Mouse (Mus musculus) heart, adult 18-20 months (tissue): ENCODE results near the gene Tspan5. TPM values are rescaled to one million over a fixed set of nuclear protein-coding genes. Genes with fewer than 3 reads are reported as not detected.

Source experiments
- DNase-seq, 2 experiments: peaks; one replicate each; pipeline ENCODE4 v3.0.0; 2021 to 2022; ENCODE audit warnings: mixed read lengths in 1 of 2
- total RNA-seq, 2 experiments: library from RNA; stranded (reverse); gene quantifications; 2 replicates each; pipeline ENCODE4 v1.2.3; 2021

Tspan5 gene
- total RNA-seq, 2 experiments from 2014 or later, result 6.4 to 6.9 TPM

DNA sequence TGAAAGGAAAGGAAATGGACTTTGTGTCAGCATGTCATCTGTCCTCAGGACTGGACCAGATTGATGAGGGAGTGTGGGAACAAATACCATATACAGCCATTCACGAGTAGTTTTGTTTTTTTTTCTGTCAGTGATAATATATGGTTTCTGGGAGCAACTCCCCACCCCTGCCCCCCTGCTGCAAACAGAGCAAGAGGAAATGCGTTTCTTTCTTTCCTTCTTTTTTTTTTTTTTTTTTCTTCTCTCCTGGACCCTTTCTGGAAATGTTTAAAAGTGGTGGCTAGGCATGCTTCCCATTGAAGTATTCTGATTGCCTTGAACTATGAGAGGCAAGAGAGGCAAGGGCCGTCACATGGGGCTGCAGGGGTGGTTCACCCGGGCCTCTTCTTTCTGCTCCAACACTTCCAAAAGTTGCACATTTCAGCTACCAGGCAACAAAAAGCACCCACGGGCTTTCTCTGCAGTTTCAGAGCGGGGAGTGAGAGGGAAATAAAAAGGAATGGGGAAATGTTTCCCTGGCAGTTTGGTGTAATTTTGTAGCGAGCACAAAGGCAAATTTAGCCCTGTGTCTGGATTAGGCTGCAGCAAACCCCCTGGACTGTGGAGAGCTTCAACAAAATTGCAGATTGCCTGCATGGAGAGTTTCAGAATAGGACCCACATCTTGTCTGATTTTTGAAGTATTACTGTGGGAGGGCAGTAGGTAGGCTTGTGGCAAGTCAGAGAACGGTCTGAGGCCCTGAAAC is 2.2 kb downstream of the Tspan5 start:
- no peak for DNase-seq

DNA sequence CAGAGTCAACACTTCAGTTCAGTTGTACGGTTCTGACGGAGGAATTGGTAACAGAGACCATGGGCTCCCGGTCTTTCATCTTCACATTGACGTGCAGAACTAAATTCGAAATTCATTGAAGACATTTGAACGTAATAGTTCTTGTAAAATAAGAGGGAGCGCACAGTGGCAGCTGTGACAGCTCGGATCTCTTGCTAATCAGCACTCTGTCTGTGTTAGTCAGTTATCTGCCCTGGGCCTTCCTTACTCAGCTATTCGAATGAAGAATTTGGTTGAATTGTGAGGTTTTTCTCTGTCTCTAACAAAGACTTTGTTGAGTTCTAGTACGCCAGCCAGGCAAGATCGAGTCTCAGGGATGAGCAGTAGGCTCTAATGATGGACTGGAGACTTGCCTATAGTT is 3.1 kb downstream of the Tspan5 start:
- no peak for DNase-seq

DNA sequence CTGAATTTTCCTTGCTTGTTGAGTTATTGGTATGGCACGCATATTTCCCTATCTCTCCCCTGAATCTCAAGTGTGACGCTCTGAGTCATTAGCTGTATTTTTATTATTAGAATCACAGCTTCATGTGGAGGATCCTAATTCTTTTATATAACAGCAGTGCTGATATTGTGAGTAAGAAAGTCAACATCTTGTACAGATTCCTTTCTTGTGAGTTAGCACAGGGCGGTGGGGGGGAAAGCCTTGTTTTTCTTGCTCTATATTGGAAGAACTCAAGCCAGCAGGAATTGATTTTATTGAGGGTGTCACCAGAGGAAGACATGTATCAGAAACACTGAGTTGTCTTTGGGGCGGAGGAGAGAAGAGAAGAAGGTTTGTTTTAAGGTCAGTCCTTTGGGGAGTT is 3.6 kb downstream of the Tspan5 start:
- DNase-seq, result no peak

DNA sequence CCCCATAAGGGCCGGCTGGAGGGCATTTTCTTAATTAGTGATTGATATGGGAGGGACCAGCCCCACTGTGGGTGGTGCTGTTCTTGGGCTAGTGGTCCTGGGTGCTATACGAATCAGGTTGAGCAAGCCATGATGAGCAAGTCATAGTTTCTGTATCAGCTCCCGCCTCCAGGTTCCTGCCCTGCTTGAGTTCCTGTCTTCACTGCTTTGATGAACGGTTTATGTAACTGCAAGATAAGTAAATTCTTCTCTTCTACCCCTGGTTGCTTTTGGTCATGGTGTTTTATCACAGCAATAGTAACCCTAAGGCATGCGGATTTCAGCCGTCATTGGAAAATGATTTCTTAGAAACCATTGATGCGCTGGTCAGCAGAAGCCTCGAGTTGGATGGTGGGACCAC is 4.6 kb downstream of the Tspan5 start:
- no peak for DNase-seq

DNA sequence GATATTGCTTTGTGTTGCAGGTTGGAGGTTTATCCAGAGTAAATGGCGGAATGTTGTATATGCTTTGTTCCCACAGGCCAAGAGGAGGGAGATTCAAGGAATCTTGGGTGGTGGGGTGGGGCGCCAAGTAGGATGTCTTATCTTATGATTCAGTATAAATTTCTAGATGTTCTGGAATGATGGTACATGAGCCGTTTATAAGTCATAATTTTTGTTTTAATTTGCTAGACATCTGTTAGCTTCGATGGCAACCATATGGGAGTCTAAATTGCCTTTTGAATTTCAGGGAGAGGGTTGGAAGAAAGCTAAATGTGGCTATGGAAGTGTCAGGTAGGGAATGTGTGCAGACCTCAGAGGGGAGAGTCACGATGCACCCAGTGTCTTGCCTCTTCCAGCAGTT is 5.0 kb downstream of the Tspan5 start:
- no peak for DNase-seq

DNA sequence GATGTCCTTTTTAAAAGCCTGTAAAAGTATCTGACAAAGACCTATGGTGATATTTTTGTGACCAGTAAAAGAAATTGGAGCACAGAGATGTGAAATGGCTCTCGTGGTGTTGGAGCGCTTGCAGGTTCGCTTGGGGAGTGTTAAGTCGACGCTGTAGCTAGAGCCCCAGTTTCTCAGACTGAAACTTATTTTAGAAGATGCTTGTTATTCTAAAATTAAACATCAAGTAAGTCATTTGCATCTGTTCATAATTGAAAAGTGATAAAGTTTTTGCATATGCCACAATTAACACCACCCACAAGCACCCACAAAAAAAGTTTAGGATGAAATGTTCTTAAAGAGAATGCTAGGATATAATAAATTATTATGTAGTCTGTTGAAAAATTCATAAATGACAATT is 6.0 kb downstream of the Tspan5 start:
- DNase-seq, result no peak

DNA sequence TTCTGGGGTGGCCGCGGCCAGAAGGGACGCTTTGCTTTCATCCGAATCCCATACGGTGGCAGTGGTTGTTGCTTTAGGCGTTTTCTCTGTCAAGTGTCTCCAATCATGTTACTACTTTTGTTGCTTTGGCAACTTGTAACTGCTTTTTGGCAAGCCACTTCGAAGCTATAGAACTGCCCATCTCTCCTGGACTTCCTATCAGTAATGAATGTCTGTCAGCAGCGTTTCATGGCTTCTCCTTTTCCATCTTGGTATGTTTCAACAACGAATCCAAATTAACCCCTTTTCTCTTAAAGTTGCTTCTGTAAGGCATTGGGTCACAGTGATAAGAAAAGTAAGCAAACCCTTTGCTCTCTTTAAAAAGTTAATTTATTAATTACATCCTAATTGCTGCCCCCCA is 7.7 kb downstream of the Tspan5 start:
- DNase-seq, result no peak

DNA sequence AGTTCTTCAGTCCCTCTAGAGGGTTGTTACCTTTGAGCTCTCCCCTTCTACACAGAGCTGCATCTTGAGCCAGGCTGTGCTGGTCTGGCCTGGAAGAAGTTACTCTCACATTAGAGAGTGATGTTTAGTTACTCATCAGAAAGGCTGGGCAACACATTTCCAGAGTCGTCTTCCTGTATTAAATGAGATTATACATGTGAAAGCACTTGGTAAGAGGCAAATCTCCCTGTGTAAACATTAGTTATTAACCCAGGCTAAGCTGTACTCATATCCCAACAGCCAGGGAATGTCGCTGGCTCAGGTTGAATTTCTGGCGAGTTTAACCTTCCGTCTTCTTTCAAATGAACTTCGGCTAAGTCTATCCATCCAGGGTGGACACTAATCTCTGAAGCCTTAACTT is 9.3 kb downstream of the Tspan5 start:
- no peak for DNase-seq

DNA sequence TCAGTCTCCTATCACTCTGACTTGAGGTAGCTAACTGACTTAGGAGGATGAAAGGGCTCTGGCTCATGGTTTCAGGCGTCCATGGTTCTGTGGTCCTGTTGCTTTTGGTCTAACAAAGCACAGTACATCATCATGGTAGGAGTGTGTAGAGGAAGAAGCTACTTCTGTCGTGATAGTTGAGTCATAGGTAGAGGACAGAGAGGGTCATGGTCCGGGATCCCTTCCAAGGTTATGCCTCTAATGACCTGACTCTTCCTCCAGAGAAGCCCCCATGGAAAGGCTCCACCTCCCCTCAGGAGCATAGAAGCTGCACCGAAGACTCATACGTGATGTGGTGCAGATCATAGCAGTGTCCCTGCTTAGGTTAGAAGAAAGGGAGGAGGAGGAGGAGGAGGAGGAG is 10.1 kb downstream of the Tspan5 start:
- DNase-seq, result no peak

DNA sequence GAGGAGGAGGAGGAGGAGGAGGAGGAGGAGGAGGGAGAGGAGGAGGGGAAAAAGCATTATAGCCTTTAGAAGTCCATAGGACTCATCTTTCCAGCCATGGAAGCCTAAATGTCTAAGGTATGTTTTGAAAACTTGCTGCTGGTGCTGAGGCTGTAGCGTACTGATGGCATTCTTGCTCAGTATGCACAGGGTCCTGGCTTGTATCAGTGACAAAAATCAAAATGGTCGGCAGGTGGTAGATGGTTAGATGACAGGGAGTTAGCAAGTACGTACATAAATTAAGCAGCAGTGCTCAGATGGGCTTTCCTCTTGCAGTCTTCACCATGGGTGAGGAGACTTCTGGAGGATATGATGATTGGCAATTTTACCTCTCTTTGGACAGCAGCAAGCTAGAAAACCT is 10.8 kb downstream of the Tspan5 start:
- DNase-seq, result no peak

DNA sequence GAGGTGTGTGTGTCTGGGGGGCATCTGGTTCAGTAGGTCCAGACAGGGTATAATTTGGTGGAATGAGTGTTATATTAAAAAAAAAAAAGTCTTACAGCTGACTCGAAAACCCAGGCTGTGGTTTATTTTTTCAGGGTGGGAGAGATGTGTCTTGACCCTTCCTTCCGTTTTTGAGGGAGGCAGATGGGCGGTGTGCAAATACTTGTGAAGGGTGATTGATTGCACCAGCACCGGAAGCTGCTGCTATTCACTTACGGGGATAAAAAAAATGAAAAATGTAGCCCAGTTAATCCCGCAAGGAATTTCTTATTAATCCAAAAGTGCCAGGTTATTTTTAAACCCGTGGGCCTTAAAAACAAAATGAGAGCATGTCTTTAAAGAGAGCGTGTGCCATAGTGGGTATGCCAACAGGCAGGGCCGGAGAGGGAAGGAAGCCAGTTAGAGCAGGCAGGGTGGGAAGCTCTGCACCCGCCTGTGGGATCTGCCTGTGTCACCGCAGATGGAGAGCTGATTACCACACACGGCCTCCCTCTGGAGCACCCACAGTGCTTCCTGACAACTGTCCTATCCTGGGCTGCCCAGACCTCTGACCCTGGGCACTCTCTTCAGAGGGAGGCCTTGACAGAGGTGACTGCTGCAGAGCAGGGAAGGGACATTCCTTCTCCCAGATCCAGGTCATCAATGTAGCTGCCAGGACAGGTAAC is 11.3 kb downstream of the Tspan5 start:
- no peak for DNase-seq

DNA sequence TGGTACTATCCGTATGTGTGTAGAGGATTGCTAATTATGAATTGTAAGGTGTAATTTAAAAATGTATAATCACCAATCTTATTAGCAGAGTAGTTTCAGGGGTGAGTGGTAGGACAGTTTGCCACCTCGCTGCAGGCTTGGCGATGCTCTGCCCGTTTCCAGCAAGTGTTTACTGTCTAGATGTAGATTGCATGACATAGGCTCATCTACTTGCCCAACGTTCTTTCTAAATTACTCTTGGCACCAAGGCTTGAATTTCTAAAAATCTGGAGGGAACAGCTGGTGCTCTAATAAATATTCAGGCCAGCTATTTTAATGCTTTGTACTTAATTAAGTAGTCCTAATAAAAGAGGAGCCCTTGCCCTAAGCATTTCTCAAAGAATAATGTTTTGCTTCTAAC is 12.3 kb downstream of the Tspan5 start:
- no peak for DNase-seq

DNA sequence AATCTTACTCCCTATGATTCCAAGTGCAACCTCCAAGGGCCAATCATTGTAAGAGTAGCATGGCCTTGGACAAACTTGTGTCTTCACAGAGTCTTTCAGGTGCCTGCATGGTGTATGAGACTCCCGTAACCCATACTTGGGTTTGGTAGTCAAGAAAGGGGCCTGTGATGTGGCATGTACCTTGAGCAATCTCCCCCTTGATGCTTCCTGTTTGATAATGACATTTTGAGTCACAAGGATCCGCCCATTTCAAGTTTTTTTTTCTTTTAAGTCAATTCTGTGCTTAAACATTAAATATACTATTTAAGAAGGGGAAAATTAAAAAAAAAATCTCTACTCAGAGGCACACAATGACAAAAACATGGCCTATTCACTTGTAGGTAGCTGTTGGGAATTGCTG is 15.3 kb downstream of the Tspan5 start:
- no peak for DNase-seq

DNA sequence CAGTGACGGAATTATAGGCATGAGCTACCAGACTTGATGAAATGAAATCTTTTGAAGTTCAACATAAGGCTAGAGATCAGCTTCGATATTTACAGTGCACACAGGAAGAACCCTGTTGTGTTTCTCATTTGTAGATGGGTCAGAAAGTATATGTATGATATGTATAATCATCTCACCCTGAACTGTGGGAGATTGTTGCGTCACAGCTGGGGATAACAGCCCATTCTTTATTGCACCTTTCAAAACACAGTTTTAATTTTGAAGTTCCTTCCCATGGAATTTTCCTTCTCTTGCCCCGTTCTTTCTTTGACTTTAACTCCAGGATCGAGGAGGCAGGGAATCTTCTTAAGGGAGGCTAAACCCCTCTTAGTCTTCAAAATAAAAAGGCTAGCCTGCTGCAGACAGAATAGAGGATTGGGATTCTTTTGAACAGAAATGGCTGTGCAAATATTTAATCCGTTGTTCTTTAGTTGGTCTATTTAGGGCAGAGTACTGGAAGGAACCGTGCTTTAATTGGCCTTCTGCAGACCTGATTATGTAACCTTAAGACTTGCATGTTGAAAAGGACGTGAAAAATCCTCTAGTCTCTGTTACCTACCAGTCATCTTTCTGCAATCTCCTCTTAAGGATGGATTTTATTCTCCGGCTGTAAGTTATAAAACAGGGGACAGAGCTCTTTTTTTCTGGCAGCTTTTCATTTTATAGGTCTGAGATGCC is 18.1 kb downstream of the Tspan5 start:
- DNase-seq, result no peak

DNA sequence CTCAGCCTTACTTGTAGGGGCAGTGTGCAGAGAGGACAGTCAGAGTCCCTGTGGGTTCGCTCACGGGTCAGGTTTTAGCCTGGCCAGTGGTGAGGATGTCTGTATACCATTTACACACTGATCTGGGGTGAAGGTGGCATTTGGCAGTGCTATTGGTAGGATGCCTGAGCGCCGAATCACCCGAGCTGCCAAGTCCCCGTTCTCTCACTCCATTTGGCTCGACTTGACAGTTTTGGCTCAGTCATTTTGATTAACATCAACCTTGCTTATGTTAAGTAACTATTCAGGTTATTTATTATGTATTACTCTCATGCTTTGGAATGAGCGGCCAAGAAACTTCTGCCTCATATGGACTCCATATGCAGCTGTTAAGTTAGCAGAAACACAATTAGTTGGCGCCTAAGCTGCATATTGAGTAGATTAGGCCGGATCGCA is 18.7 kb downstream of the Tspan5 start:
- DNase-seq, result no peak

DNA sequence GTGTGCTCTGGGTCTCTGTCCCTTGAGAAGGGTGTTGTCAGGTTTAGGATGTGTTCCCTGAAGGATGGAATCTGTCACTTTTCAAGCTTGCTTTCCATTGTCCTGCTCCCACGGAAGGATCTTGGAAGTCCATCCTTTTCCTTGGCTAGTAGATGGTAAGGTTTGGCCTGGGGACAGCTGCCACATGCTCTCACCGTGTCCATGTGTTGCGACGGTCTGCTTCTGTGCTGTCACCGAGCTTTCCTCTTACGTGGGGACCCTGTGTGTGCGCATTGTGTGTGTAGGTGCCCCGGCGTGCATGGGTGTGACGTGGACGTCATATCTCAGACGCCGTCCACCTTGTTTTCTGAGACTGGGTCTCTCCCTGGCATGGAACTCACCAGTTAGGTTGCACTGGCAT is 19.5 kb downstream of the Tspan5 start:
- no peak for DNase-seq

DNA sequence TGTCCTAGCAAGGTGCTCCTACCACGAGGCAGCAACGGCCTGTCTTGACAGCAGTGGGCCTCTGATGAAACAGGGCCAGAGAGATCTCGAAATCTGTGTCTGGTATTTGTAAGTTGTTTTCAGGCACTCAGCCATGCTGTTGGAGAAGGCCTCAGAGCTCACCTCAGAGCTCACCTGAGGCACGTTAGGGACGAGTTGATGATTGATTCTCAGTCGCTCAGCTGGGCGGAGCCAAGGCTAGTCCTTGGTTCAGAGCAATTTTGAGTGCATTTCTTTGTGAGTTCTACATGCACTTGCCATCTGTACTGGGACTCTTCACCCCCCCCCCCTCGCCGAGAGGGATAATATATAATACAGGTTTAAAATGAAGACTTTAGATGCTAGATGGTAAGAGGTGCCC is 21.9 kb downstream of the Tspan5 start:
- no peak for DNase-seq

DNA sequence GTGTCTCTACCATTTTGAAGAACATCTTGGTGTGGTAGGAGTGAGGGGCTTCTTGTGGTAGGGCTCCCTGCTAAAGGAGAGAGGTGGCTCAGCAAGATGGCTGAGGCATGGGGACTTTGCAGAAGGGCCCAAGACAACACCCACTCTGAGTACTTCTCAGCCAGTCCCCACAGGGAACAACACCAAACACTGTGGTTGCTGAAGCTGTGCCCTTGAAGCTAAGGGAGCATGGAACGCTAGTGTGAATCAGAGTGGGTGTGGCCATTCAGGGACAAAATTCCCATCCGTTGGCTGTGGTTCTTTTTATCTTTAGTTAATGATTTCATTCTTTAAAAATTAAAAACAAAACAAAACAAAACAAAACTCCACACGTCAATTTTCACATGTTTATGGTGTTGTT is 22.8 kb downstream of the Tspan5 start:
- no peak for DNase-seq

DNA sequence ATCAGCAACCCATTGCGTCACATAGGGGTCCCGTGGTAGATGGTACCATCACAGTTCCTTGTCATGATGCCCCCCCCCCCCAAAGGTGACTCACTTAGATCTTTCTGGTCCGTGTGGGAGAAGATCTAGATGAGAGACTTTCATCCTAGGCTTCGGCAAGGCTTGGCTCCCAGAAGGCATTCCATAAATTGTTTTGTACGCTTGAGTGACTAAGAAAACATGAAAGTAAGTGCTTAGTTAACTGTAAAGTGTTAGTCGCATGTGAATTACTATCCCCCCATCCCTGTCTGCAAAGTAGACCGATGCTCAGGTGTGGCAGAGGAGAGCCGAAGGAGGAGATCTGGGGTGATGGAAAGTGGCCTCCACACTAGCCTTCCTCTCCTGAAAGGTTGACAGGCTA is 25.0 kb downstream of the Tspan5 start:
- DNase-seq, result no peak

DNA sequence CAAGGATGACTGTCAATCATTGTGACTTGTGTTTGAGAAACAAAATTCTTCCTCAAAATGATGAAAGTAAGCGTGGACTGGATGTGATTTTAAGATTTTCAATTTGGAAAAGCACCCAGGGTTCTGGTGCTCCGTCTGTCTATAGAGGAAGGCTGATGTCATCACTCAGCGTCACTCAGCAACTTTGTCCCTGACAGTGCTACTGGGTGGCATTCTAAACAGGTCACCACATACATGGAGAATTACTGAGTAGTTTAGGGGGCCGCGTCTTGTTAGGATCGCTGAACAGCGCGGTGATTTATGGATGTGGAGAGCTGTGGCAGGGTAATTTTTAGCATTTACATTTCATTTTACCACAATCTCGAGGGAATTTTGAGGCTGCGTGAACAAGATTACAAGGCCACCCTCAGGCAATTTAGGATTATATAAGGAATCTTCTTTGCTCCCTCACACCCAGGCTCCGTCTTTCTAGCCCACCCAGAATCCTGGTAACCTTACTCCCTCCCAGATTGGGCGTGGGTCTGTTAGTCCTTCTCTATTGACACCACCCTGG is 26.6 kb downstream of the Tspan5 start:
- no peak for DNase-seq

DNA sequence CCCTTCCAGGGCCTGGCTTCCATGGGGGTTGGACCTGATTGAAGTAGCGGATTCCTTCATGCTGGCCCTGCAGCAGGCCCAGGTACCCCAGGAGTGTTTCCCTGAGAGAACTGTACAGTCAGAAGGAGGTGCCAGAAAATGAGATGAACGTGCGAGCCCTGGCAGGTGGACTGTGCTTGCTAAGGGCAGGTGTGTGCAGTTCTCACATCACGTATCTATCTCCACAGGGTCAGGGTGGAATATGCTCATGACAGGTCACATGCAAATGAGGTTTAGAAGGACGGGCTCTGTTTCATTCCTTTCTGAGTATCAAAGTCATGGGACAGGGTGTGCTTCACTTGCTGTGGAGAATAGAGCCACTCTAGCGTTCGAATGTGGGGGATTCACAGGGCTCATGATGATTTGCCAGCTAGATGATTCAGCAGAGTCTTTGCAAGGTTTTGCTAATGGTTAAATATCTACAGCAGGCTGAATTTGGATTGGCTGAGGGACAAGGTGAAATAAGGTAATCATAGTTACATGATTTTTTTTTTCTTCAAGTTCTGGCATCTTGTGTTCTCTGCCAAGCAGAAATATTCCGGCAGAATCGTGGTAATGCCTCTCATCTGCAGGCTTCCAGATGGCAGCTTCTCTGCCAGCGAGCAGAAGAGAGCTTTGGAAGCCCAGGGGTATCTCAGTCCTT is 28.8 kb downstream of the Tspan5 start:
- no peak for DNase-seq

DNA sequence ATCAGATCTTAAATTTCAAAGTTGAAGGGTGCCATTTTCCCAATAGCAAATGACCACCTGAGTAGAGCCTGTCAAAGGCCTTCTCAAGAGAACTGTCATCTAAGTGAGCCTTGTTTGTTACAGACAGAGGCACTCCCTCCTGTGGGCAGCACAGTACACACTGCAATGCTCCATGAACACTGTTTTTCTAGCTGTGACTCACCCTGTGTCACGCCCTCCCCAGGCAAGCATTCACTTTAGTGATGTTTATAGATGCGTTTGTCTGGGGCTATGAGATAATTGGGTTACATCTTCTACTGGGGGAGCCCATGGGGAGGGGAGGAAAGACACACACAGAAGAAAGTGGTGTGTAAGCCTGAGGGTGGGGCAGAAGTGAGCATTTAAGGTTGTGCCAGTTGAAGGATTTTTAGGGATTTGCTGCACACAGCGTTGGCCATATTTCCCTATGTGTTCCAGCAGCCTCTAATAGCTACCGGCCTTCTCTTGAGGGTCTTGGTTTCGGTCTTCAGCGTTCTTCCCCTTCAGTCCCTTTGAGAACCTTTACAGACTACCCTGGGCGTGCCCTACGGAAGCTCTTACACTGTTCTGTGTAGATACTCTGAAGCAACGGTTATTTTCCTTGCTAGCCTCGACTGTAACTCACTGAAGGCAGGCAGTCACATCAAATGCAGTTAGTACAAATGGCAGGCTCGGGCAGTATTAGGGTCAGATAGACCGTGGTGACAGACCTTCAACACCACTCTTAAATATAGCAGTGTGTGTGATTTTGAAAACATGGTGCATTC is 29.7 kb downstream of the Tspan5 start:
- no peak for DNase-seq
